Comparison of ENCODE assay signal across 24 mouse cellular contexts in genomic region chr11:80546233-80546632, GRCm38 (mm10).
DNase-seq lines count a peak whose midpoint lies in the region; ATAC-seq and TF ChIP-seq lines count a peak whose summit lies in the region.
"Had no signal": no experiment of that assay in that cellular context is flagged by ENCODE, and none has a peak within 500 bp of the region (broad histone marks: within the 10 kb centered on the region; RNA-seq: fewer than 3 reads in every experiment).

No protein-coding gene starts in this region.

- H3K27me3 ChIP-seq in forebrain, embryonic 15.5 days: no peaks in the 10 kb centered on the region
- H3K27me3 ChIP-seq in forebrain, embryonic 12.5 days: no peaks in the 10 kb centered on the region
- no peaks in the 10 kb centered on the region for H3K27me3 ChIP-seq in midbrain, embryonic 14.5 days (ENCODE audit: control insufficient read depth, insufficient read depth, low read length)
- H3K27me3 ChIP-seq in midbrain, embryonic 15.5 days (replicated peaks): no peaks in the 10 kb centered on the region
- H3K27me3 ChIP-seq in thymus, adult 2 months (ENCODE audit: control insufficient read depth, insufficient read depth, low read length): no peaks in the 10 kb centered on the region
- H3K27me3 ChIP-seq: heart, embryonic 15.5 days; limb, embryonic 13.5 days; liver, embryonic 13.5 days; midbrain, embryonic 13.5 days had no signal

- H3K36me3 ChIP-seq in forebrain, embryonic 15.5 days: no peaks in the 10 kb centered on the region
- H3K36me3 ChIP-seq in forebrain, embryonic 12.5 days (replicated peaks): no peaks in the 10 kb centered on the region
- no peaks in the 10 kb centered on the region for H3K36me3 ChIP-seq in midbrain, embryonic 14.5 days (ENCODE audit: control insufficient read depth, insufficient read depth, low read length)
- H3K36me3 ChIP-seq in midbrain, embryonic 15.5 days (replicated peaks): no peaks in the 10 kb centered on the region
- no peaks in the 10 kb centered on the region for H3K36me3 ChIP-seq in thymus, adult 2 months (ENCODE audit: control insufficient read depth, insufficient read depth, low read length)
- H3K36me3 ChIP-seq: heart, embryonic 15.5 days; limb, embryonic 13.5 days; liver, embryonic 13.5 days; midbrain, embryonic 13.5 days had no signal

- H3K9me3 ChIP-seq in forebrain, embryonic 15.5 days: no peaks in the 10 kb centered on the region
- no peaks in the 10 kb centered on the region for H3K9me3 ChIP-seq in forebrain, embryonic 12.5 days
- H3K9me3 ChIP-seq in midbrain, embryonic 14.5 days (ENCODE audit: control insufficient read depth, low read length): no peaks in the 10 kb centered on the region
- H3K9me3 ChIP-seq in midbrain, embryonic 15.5 days: no peaks in the 10 kb centered on the region
- H3K9me3 ChIP-seq: heart, embryonic 15.5 days; limb, embryonic 13.5 days; liver, embryonic 13.5 days; midbrain, embryonic 13.5 days had no signal

- H3K4me2 ChIP-seq in forebrain, embryonic 15.5 days (replicated peaks): no peak overlapping the region
- no peak overlapping the region for H3K4me2 ChIP-seq in forebrain, embryonic 12.5 days
- H3K4me2 ChIP-seq in midbrain, embryonic 14.5 days (ENCODE audit: low read length): no peak overlapping the region
- no peak overlapping the region for H3K4me2 ChIP-seq in midbrain, embryonic 15.5 days
- H3K4me2 ChIP-seq: heart, embryonic 15.5 days; hindbrain, embryonic 14.5 days; limb, embryonic 13.5 days; liver, embryonic 13.5 days; lung, embryonic 14.5 days; midbrain, embryonic 13.5 days had no signal

- TF ChIP-seq POLR2A in thymus, adult 2 months (IDR thresholded peaks at IDR 0.05; ENCODE audit: control insufficient read depth, extremely low read depth, insufficient read depth, low read length, poor library complexity): no peak

- no peak for TF ChIP-seq CTCF in thymus, adult 2 months (IDR thresholded peaks at IDR 0.05; ENCODE audit: borderline replicate concordance, control insufficient read depth, extremely low read depth, insufficient read depth, low read length, poor library complexity)

- WGBS in forebrain, embryonic 15.5 days: 58% methylated on average over 2 of the region's 2 CpGs
- WGBS in forebrain, embryonic 12.5 days: 59% methylated on average over 2 of the region's 2 CpGs
- WGBS in midbrain, embryonic 14.5 days: 49% methylated on average over 2 of the region's 2 CpGs
- WGBS in midbrain, embryonic 15.5 days: 38% methylated on average over 2 of the region's 2 CpGs
- whole genome bisulfite sequencing in thymus, adult 2 months: 58% methylated on average over 2 of the region's 2 CpGs

- no peak for ATAC-seq in forebrain, embryonic 15.5 days (replicated peaks)
- no peak for ATAC-seq in forebrain, embryonic 12.5 days (ENCODE audit: low FRiP score)
- ATAC-seq in midbrain, embryonic 14.5 days (ENCODE audit: low FRiP score, low TSS enrichment): no peak
- ATAC-seq in midbrain, embryonic 15.5 days (replicated peaks): no peak
- ATAC-seq: CD4-positive, CD25-positive, alpha-beta regulatory T cell, adult 4 months; inflammation-experienced regulatory T-cells, adult 6 months; midbrain, embryonic 13.5 days had no signal

- H3K27ac ChIP-seq in forebrain, embryonic 15.5 days (replicated peaks): 0 out of 2 replicates have a peak overlapping the region, but pooled peaks have one; percentile 27
- H3K27ac ChIP-seq in forebrain, embryonic 12.5 days: no peak overlapping the region
- no peak overlapping the region for H3K27ac ChIP-seq in midbrain, embryonic 14.5 days (replicated peaks; ENCODE audit: low read depth, low read length)
- H3K27ac ChIP-seq in midbrain, embryonic 15.5 days: no peak overlapping the region
- no peak overlapping the region for H3K27ac ChIP-seq in thymus, adult 2 months (ENCODE audit: control insufficient read depth, insufficient read depth, low read length)
- H3K27ac ChIP-seq: gastrocnemius, adult 2 months; heart, embryonic 15.5 days; hindbrain, embryonic 14.5 days; limb, embryonic 13.5 days; liver, embryonic 13.5 days; midbrain, embryonic 13.5 days had no signal

- peak; percentile 12 for DNase-seq in midbrain, embryonic 14.5 days
- DNase-seq in thymus, adult 2 months: peak; percentile 33
- peak; percentile 40 for DNase-seq in thymus, postnatal 4 days
- DNase-seq in testis, postnatal 10 days (ENCODE audit: low spot score): no peak
- no peak for DNase-seq in spleen, postnatal 4 days (ENCODE audit: low spot score in 2 of 2)
- DNase-seq: adrenal gland, postnatal 25 days; cerebellum, adult 8-10 months; cerebellum, postnatal 36 days; gastrocnemius, adult 2 months; heart, postnatal 4 days; kidney, adult 18-20 months; kidney, postnatal 10 days; layer of hippocampus, postnatal 36 days; liver, embryonic 13.5 days; lung, embryonic 14.5 days had no signal

- peaks cover 23% of the 10 kb centered on the region for H3K4me1 ChIP-seq in forebrain, embryonic 15.5 days
- peaks cover 7% of the 10 kb centered on the region; the same call in 1 of the 2 replicates for H3K4me1 ChIP-seq in forebrain, embryonic 12.5 days
- H3K4me1 ChIP-seq in midbrain, embryonic 14.5 days (ENCODE audit: control insufficient read depth, insufficient read depth, low read length): no peaks in the 10 kb centered on the region
- peaks cover 11% of the 10 kb centered on the region; the same call in 1 of the 2 replicates for H3K4me1 ChIP-seq in midbrain, embryonic 15.5 days
- H3K4me1 ChIP-seq in thymus, adult 2 months (replicated peaks; ENCODE audit: control insufficient read depth, insufficient read depth, low read length): no peaks in the 10 kb centered on the region
- H3K4me1 ChIP-seq: heart, embryonic 15.5 days; liver, embryonic 13.5 days had no signal

- H3K4me3 ChIP-seq in forebrain, embryonic 15.5 days: no peak overlapping the region
- H3K4me3 ChIP-seq in forebrain, embryonic 12.5 days (replicated peaks): no peak overlapping the region
- H3K4me3 ChIP-seq in midbrain, embryonic 14.5 days (replicated peaks; ENCODE audit: low read depth, low read length): no peak overlapping the region
- H3K4me3 ChIP-seq in midbrain, embryonic 15.5 days: no peak overlapping the region
- H3K4me3 ChIP-seq in thymus, adult 2 months (ENCODE audit: control insufficient read depth, insufficient read depth, low read length): no peak overlapping the region
- H3K4me3 ChIP-seq: gastrocnemius, adult 2 months; heart, embryonic 15.5 days; limb, embryonic 13.5 days; liver, embryonic 13.5 days; midbrain, embryonic 13.5 days had no signal

- H3K9ac ChIP-seq in forebrain, embryonic 15.5 days (replicated peaks): no peak overlapping the region
- no peak overlapping the region for H3K9ac ChIP-seq in forebrain, embryonic 12.5 days
- no peak overlapping the region for H3K9ac ChIP-seq in midbrain, embryonic 14.5 days (replicated peaks; ENCODE audit: low read length)
- H3K9ac ChIP-seq in midbrain, embryonic 15.5 days: no peak overlapping the region
- H3K9ac ChIP-seq: heart, embryonic 15.5 days; hindbrain, embryonic 14.5 days; limb, embryonic 13.5 days; liver, embryonic 13.5 days; lung, embryonic 14.5 days; midbrain, embryonic 13.5 days had no signal

Comparison
In these comparisons a context has a peak if more than half of its experiments do, and no peak if none do; other contexts are left out.
1. DNase-seq: peak in midbrain, embryonic 14.5 days (single experiment), thymus, adult 2 months (single experiment) and thymus, postnatal 4 days (single experiment); none in testis, postnatal 10 days (single experiment) and spleen, postnatal 4 days (0 of 2).